Mouse (Mus musculus) thymus, postnatal 4 days (tissue): ENCODE results near the gene Tbc1d17.

Experiments
- DNase-seq: peaks from one replicate; pipeline ENCODE4 v3.0.0; 2021

The Tbc1d17 gene

DNA sequence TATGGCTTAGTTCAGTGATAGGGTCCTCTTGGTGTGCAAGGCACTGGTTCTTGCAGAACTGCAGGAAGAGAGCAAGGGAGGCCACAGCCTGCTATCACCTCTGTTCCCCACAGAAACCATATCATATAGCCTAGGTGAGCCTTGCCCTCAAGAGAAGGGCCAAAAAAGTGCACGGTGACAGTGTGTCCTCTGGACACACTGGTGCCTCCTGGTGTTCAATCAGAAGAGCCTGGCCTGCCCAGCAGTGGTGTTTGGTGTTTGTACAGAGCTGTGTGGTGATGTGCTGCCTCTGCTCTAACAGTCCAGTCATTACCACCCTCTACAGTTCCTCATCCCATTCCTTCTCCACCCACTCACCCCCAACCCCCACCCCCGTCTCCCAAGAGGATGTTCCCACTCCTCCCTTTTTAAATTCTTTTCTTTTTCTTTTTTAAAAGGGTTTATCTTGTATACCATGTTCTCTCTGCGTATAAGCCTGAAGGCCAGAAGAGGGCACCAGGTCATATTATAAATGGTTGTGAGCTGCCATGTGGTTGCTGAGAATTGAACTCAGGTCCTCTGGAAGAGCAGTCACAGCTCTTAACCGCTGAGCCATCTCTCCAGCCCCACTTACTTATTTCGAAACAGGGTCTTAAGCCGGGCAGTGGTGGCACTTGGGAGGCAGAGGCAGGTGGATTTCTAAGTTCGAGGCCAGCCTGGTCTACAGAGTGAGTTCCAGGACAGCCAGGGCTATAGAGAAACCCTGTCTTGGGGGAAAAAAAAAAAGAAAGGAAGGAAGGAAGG lies 27.0 kb downstream of the Tbc1d17 start:
- DNase-seq, result peak; percentile 13

DNA sequence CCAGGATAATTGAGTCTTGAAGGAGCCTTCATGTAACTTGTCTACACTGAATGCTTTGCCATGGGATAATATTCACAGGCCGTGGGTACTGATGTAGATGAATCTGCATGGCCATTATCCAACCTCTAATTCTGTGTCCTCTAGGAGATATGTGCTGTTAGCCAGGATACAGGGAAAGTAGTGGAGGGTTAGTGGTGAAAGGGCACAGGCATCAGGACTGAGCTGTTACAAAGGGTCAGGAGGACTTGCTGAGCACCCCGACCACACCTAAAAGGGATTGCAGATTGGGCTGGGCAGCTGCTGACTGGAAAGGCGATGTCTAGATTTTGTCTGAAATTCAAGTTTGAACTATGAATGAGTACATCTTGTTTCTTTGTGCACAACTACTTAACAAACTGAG lies 28.4 kb downstream of the Tbc1d17 start:
- DNase-seq, result peak; percentile 3

- peak; percentile 5 for DNase-seq
Measured at GRCm38 (mm10) chr7:44819863-44820262, 29.0 kb downstream of the Tbc1d17 start.

DNA sequence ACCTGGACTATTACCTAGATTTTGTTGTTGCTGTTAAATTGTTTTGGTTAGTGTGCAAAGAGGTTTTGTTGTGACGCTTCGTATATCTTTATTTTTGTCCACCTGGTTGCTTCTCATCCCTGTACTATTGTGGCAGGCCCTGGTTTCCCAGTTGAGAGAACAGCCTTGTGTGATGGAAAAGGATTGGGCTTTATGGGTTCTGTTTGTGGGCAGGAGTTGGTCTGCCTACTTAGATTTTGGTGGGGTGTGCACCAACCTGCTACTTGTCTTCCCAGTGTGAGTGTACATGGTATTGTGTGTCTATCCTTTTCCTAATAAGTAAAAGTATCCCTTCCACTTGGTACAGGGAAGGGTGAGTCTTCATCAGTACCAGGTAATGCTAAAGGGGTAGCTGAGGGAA lies 29.5 kb downstream of the Tbc1d17 start:
- DNase-seq, result peak; percentile 2

- DNase-seq, result peak; percentile 35
Measured at GRCm38 (mm10) chr7:44818751-44819235, 30.1 kb downstream of the Tbc1d17 start.

DNA sequence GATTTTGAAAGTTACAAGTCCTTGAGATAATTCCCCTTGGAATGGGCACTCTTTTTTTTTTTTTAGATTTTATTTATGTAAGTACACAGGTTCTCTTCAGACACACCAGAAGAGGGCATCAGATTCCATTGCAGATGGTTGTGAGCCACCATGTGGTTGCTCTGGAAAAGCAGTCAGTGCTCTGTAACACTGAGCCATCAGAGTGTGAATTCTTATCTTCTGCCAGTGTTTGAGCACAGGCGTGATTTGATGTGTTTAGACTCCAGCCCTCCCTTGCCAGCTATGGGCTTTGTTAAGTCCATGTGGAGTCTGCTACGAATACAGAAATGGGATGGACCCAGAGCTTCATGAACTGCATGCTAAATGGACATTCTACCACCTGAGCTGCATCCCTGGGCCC lies 30.7 kb downstream of the Tbc1d17 start:
- no peak for DNase-seq

DNA sequence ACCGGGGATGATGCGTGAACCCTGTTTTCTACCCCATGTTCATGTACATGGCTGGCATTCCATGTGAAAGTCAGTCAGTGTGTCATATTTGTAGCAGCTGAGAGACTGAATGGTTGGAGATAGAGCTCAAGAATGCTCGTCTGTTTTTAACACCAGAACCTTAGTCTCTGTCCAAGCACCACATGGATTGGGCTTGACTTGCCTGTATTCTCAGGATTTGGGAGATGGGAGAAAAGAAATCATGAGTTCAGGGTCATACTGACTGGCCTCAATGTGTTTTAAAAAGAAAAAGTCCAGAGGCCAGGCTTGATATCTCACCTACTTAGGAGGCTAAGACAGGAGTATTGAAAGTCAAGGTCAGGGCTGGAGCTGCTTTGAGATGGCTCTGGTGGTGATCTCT lies 31.4 kb downstream of the Tbc1d17 start:
- DNase-seq, result no peak

DNA sequence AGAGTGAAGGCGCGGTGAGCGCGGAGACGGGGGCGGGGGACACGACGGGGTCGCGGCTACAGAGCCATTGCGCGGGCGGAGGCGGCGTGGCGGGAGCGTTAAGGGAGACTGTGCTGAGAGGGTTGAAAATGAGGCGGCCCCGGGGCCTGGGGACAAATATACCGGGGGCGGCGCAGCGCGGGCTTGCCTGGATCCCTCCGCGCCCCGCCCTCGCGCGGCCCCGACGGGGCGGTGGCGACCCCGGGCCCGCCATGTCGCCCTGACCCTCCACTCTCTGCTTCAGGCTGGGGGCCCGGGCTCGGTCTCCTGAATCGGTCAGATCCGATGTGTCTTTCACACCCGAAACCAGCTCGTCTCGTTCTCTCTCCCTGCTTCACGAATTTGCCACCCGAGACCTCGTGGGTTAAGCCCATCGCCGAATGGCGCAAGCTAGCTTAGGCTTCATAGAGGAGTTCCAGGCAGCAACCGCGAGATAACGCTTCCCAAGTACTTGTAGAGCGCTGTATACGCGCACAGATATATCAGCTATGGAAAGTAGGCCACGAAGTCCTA lies 32.3 kb downstream of the Tbc1d17 start, which contains the start of gene Atf5:
TSS of gene Atf5 (minus strand) at position 189 of the 552 bp plus-strand sequence.
- peak; percentile 82 for DNase-seq

- peak; percentile 100 for DNase-seq
Measured at GRCm38 (mm10) chr7:44815721-44816469, 33.0 kb downstream of the Tbc1d17 start, which contains the start of the genes Nup62 and Il4i1. Gene Nup62, plus strand, starts transcription at chr7:44816088. Gene Il4i1, plus strand, starts transcription at chr7:44816387.

- peak; percentile 44 for DNase-seq
Measured at GRCm38 (mm10) chr7:44814952-44815553, 33.8 kb downstream of the Tbc1d17 start.

GRCm38 (mm10) chr7:44814423-44814822 lies 34.5 kb downstream of the Tbc1d17 start:
- peak; percentile 9 for DNase-seq

DNA sequence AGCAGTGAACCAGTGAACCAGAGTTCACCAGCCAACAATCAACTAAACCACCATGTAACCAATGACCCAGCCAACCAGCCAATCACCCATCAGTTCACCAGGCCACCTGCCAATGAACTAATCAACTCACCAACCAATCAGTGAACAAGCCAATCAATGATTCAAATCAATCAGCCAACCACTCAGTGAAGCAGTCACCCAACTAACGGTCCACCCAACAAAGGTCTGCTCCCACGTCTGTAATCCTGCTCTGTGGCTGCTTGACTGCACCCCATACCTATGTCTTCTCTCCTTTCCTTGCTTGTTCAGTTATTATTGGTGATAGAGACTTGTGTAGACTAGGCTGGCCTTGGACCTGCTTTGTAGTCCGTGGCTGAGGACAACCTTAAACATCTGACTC lies 34.9 kb downstream of the Tbc1d17 start:
- DNase-seq, result peak; percentile 1

DNA sequence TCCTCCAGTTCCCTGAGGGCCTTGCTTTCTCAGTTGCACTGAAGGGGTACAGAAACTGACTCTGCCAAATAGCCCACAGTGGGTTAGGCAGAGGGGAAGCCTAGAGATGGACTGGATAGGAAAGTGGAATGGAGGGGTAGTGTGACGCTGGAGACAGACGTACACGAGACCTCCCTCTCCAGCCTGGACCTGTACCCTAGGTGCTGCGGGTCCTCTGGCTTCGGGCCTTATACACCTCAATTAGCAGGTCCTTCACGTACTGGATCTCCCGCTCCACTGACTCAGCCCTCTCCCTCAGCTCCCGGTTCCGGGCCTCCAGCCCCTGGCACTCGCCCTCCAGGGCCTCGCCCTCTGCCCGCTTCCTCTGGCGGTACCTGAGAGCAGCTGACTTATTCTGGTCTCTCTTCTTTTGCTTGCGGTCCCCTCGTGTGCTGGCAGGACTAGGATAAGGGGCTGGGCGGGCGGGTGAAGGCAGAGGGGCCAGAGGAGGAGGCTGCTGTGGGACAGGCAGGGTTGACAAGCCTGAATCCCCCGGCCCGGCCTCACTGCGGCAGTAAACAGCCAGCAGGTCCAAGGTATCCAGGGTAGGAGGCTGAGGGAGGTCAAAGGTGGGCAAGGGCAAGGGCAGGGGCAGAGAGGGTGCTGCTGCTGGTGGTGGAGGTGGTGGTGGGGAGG lies 36.1 kb downstream of the Tbc1d17 start:
- DNase-seq, result peak; percentile 8

DNA sequence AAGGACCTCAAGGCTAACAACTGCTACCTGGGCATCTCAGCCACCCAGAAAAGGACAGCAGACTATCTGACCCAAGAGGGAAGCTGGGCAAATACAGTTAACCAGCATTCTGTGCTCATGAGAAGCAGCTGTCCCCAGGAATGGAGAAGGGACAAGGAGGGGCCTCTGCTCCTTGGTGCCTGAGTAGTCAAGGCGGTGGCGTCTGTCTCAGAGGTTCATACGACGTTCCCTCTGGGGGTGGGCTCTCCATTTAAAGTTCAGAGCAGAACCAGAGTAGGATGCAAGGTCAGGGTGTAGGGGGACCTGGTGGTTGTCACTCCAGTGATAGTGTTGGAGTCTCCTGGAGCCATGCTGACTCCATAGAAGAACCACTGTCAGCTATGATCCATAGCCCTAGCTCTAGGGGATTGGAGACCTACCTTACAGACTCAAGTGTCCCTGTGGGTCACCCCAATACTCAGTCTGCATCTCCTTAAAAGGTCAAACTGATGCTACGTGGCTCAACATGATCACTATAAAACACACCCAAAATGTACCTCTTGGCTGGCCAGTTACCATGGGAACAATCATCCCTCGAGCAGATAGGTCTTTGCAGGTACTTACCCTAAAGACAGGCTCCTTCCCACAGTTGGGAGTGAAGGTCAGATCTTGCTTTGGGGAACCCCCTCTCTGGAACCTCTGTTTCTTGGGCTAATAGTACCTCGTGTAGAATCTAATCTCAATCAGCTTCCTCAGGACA lies 37.9 kb downstream of the Tbc1d17 start:
- DNase-seq, result peak; percentile 2

GRCm38 (mm10) chr7:44810365-44810764 lies 38.5 kb downstream of the Tbc1d17 start:
- DNase-seq, result no peak

- DNase-seq, result peak; percentile 1
Measured at GRCm38 (mm10) chr7:44809466-44809865, 39.4 kb downstream of the Tbc1d17 start.

DNA sequence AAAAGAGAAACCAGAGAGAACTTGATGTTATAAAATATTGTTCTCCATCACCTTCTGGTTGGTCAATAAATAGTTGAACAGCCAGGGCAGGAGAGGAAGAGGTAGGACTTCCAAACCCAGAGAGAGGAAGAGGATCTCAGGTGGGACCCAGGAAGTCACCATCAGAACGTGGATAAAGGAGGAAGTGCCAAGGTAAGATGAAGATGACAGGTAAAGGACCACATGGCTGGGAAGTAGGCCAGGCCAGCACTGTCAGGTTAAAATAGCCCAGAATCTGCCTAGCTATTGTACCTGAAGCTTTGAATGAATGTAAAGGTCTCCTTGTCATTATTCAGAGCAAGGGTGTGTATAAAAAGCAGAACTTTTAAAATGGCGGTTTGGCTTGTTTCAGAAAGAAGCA lies 40.0 kb downstream of the Tbc1d17 start:
- no peak for DNase-seq

DNA sequence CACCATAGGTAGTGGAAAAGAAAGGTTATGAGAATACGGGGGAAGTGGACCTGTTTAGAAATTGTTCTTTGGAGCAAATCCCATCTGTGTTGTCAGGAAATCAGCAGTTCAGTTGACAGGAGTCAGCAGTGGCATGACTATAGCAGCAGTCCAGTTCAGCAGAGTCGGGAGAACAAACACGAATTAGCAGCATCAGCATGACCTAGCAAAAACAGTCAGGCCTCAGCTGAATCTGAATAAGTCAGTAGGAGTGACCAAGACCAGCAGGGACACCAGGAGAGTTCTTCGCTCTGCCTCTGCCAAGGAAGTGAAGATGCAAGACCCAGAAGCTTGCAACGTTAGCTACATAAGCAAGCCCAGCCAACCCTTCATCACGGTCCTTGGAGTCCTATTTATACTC lies 56.1 kb downstream of the Tbc1d17 start:
- no peak for DNase-seq

- DNase-seq, result peak; percentile 5
Measured at GRCm38 (mm10) chr7:44790066-44790465, 58.8 kb downstream of the Tbc1d17 start.

DNA sequence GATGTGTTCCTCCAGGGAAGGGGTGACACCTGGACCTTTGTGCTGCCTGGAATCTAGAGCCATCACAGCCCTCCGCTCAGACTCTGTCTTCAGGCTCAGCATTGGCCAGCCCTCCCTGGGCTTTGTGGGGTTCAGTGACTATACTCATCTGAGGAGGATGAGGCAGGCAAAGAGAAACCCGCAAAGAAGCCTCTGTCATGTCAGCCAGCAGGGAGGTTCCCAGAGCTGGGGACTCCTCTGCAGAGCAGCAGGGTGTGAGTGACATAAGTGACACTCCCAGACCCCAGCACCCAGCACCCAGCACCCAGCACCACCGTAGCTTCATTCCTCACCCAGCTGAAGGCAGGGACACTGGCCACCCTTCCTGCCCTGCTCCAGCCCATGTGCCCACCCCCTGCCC lies 59.3 kb downstream of the Tbc1d17 start:
- DNase-seq, result peak; percentile 5
